Mouse (Mus musculus) neural tube, embryonic 13.5 days (tissue): ENCODE data around the gene Zfp980. TPM values are rescaled to one million over a fixed set of nuclear protein-coding genes. Genes with fewer than 3 reads are reported as not detected.
A peak's percentile ranks its signal among the peaks of the same experiment; 100 is the strongest.
"Not testable (repeated sequence)": the region's sequence is repeated elsewhere in the genome, so short reads cannot be mapped to it uniquely, and the experiment has no call there.

Experiments
- ATAC-seq: fragments of 200-750 bp; cut with Nextera tagmentation; 2 replicates; pipeline ENCODE4 v1.8.0; 2017; ENCODE audit warnings: low read depth, mild to moderate bottlenecking, moderate TSS enrichment, moderate library complexity
- H3K27ac ChIP-seq: fragments of 300-500 bp; sonication (generic); replicated peaks from 2 replicates; pipeline ENCODE4 v1.5.1; 2015; ENCODE audit warnings: moderate library complexity, mild to moderate bottlenecking, inconsistent platforms
- H3K27me3 ChIP-seq: fragments of 300-500 bp; sonication (generic); 2 replicates; pipeline ENCODE4 v1.6.1; 2015; ENCODE audit warnings: mild to moderate bottlenecking, inconsistent platforms
- H3K36me3 ChIP-seq: fragments of 300-500 bp; sonication (generic); 2 replicates; pipeline ENCODE4 v1.6.1; 2015; ENCODE audit warnings: mild to moderate bottlenecking, inconsistent platforms
- H3K4me1 ChIP-seq: fragments of 300-500 bp; sonication (generic); replicated peaks from 2 replicates; pipeline ENCODE4 v1.6.1; 2015; ENCODE audit warnings: inconsistent platforms
- H3K4me2 ChIP-seq: fragments of 300-500 bp; sonication (generic); 2 replicates; pipeline ENCODE4 v1.6.1; 2015; ENCODE audit warnings: inconsistent platforms, mild to moderate bottlenecking, moderate library complexity
- H3K4me3 ChIP-seq: fragments of 300-500 bp; sonication (generic); 2 replicates; pipeline ENCODE4 v1.5.1; 2015; ENCODE audit warnings: mild to moderate bottlenecking, inconsistent platforms
- H3K9ac ChIP-seq: fragments of 300-500 bp; sonication (generic); 2 replicates; pipeline ENCODE4 v1.6.1; 2015; ENCODE audit warnings: moderate library complexity, mild to moderate bottlenecking, inconsistent platforms
- H3K9me3 ChIP-seq: fragments of 300-500 bp; sonication (generic); 2 replicates; pipeline ENCODE4 v1.6.1; 2016; ENCODE audit warnings: inconsistent platforms
- WGBS: fragments of 180-500 bp; shearing (Covaris S2); methylation state at CpG from one replicate; pipeline ENCODE4 v1.1.7; 2015; 5-methylcytosine and 5-hydroxymethylcytosine counted together
- polyA plus RNA-seq: library from polyadenylated mRNA; unstranded; fragments of >200 nt; fragmentation: Nextera tagmentation; extraction: Ambion mirVana; gene quantifications from 2 replicates; pipeline ENCODE4 v1.2.1, GENCODE M21; 2015

Zfp980 gene
- not detected in 2 replicates for polyA plus RNA-seq

DNA sequence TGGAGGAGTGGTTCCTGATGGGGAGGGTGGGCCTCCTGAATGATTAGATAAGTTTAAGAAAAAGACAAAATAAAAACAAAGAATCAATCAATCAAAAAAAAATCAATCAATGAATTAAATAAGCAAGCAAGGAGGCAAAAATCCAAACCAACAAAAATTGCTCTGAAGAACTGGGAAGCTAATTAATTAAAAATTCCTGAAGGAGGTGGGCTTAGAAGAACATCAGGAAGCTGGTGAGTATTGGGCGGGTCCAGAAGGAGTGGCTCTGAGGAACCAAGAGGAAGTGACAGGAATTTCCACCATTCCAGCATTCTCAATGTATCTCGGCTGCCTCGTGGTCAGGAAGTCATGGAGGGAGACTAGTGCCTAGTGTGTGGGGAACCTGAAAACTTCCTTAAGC lies at the start of gene Zfp980:
Gene Zfp980, plus strand, starts transcription at position 301 of the 400 bp plus-strand sequence.
- 87% methylated on average over 3 of the region's 3 CpGs for WGBS
- not testable (repeated sequence) for H3K27me3 ChIP-seq, H3K36me3 ChIP-seq, H3K9me3 ChIP-seq, H3K4me3 ChIP-seq, ATAC-seq, H3K9ac ChIP-seq, H3K27ac ChIP-seq, H3K4me2 ChIP-seq, H3K4me1 ChIP-seq

GRCm38 (mm10) chr4:145640416-145641185 lies 29.9 kb upstream of the Zfp980 start:
- H3K27me3 ChIP-seq, H3K9me3 ChIP-seq, H3K36me3 ChIP-seq, H3K4me1 ChIP-seq, H3K4me2 ChIP-seq, H3K9ac ChIP-seq, H3K4me3 ChIP-seq, ATAC-seq, H3K27ac ChIP-seq: not testable (repeated sequence)
- WGBS: 26% methylated on average over 69 of the region's 83 CpGs

GRCm38 (mm10) chr4:145674286-145674780 lies 3.8 kb downstream of the Zfp980 start:
- H3K9ac ChIP-seq, H3K4me3 ChIP-seq, H3K4me2 ChIP-seq, H3K27ac ChIP-seq, H3K36me3 ChIP-seq, ATAC-seq, H3K27me3 ChIP-seq, H3K4me1 ChIP-seq, H3K9me3 ChIP-seq: not testable (repeated sequence)
- WGBS: 67% methylated on average over 2 of the region's 2 CpGs

DNA sequence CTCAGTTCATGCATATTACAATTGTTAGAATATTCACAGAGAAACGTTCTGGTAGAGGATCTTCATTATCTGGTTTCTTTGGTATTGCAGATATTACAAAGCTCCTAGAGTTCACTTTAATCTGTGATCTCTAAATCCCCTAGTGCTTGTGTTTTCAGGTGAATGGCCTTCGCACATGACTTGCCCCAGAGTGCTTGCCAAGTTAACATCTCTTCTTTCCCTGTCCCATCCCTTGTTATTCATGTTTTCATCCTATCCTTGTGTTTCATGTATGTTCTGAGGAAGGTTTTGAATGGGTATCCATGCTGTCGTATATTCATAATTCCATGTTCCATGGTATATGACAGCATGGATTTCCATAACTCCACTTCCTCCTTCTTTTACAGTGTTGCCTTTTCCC lies 9.7 kb downstream of the Zfp980 start:
- H3K36me3 ChIP-seq, H3K9ac ChIP-seq, H3K4me2 ChIP-seq, H3K4me3 ChIP-seq, H3K4me1 ChIP-seq, H3K27me3 ChIP-seq, ATAC-seq, H3K27ac ChIP-seq: not testable (repeated sequence)
- peaks cover 14% of the 10 kb centered on the region; the same call in 1 of the 2 replicates for H3K9me3 ChIP-seq
- WGBS: 87% methylated on average over 3 of the region's 3 CpGs

GRCm38 (mm10) chr4:145680672-145681387 lies 10.3 kb downstream of the Zfp980 start:
- not testable (repeated sequence) for H3K36me3 ChIP-seq, H3K4me2 ChIP-seq, H3K27ac ChIP-seq, H3K27me3 ChIP-seq, H3K4me1 ChIP-seq, ATAC-seq, H3K9ac ChIP-seq, H3K4me3 ChIP-seq
- WGBS: 29% methylated on average over 1 of the region's 1 CpGs
- peaks cover 14% of the 10 kb centered on the region; the same call in 1 of the 2 replicates for H3K9me3 ChIP-seq

DNA sequence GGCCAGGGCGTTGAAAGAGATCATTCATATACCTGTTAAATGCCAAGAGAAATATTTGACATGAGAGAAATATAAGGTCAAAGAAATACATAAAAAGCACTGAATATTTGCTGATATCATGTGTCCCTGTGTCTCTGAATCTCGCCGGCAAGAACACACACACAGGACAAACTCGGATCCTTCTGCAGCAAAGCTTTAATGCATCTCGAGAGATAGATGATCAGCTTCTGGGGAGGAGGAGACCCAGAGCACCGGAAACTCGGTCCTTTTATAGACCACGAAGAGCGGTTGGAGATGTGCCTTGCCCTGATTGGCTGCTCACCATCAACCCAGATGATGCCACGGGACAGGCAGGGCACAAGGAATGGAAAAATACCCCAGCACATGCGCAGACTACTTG lies 11.5 kb downstream of the Zfp980 start:
- not testable (repeated sequence) for H3K36me3 ChIP-seq, H3K4me1 ChIP-seq, H3K4me2 ChIP-seq, H3K4me3 ChIP-seq, ATAC-seq, H3K27ac ChIP-seq, H3K27me3 ChIP-seq, H3K9ac ChIP-seq
- WGBS: 87% methylated on average over 10 of the region's 11 CpGs
- H3K9me3 ChIP-seq: peaks cover 17% of the 10 kb centered on the region; the same call in 1 of the 2 replicates

- H3K27ac ChIP-seq, H3K27me3 ChIP-seq, H3K36me3 ChIP-seq, H3K4me3 ChIP-seq, H3K4me2 ChIP-seq, H3K9ac ChIP-seq, ATAC-seq, H3K4me1 ChIP-seq: not testable (repeated sequence)
- peaks cover 17% of the 10 kb centered on the region for H3K9me3 ChIP-seq
- WGBS: 83% methylated on average over 3 of the region's 3 CpGs
Observed at GRCm38 (mm10) chr4:145683024-145683766, 12.7 kb downstream of the Zfp980 start.

- H3K36me3 ChIP-seq, H3K4me1 ChIP-seq, H3K4me3 ChIP-seq, H3K27ac ChIP-seq, ATAC-seq, H3K27me3 ChIP-seq, H3K9ac ChIP-seq, H3K4me2 ChIP-seq: not testable (repeated sequence)
- 53% methylated on average over 2 of the region's 2 CpGs for WGBS
- peaks cover 12% of the 10 kb centered on the region for H3K9me3 ChIP-seq
Observed at GRCm38 (mm10) chr4:145686061-145686460, 15.6 kb downstream of the Zfp980 start.

GRCm38 (mm10) chr4:145744935-145745644 lies 74.6 kb downstream of the Zfp980 start:
- not testable (repeated sequence) for H3K36me3 ChIP-seq, H3K9me3 ChIP-seq, H3K9ac ChIP-seq, H3K4me1 ChIP-seq, H3K27me3 ChIP-seq, H3K27ac ChIP-seq
- Histone ChIP-seq H3K4me3 (peak overlapping the region; percentile 33), H3K4me2 (peak overlapping the region; percentile 48)
- ATAC-seq: peak; percentile 85
- 1% methylated on average over 53 of the region's 83 CpGs for WGBS

DNA sequence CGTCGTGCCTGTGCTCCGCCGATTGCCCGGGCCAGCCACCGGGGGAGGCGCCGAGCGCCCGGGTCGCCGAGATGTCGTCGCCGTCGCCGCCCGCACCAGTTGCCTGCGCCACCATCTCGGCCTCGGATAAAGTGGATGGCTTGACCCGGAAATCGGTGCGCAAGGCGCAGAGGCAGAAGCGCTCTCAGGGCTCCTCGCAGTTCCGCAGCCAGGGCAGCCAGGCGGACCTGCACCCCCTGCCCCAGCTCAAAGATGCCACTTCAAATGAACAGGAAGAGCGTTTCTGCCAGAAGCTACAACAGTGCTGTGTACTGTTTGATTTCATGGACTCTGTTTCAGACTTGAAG lies 75.1 kb downstream of the Zfp980 start:
- not testable (repeated sequence) for H3K9ac ChIP-seq, H3K36me3 ChIP-seq, H3K27me3 ChIP-seq, H3K4me3 ChIP-seq, H3K27ac ChIP-seq, H3K4me1 ChIP-seq, H3K9me3 ChIP-seq
- WGBS: no CpG with 5 or more reads among the region's 30 CpGs
- peak overlapping the region; percentile 48 for H3K4me2 ChIP-seq
- peak; percentile 15; the same call in 1 of the 2 replicates for ATAC-seq
